Mouse (Mus musculus): ENCODE measurements around the gene Trim69. TPM values are rescaled to one million over a fixed set of nuclear protein-coding genes. Genes with fewer than 3 reads are reported as not detected.

The Trim69 gene
- polyA plus RNA-seq, 1 experiment from 2014 or later: 0.10 TPM

GRCm38 (mm10) chr2:122143111-122143510 lies 17.4 kb upstream of the Trim69 start:
- WGBS: 87% methylated on average over 3 of the region's 3 CpGs
- Histone ChIP-seq H3K4me1 (no peaks in the 10 kb centered on the region; the same call in 1 of the 2 replicates), H3K36me3 (no peaks in the 10 kb centered on the region), H3K4me2 (no peak overlapping the region), H3K9me3 (no peaks in the 10 kb centered on the region), H3K9ac (no peak overlapping the region), H3K4me3 (no peak overlapping the region), H3K27me3 (no peaks in the 10 kb centered on the region), H3K27ac (no peak overlapping the region)
- no peak for ATAC-seq (ENCODE audit: insufficient number of reproducible peaks, low FRiP score, low TSS enrichment, low read depth)

GRCm38 (mm10) chr2:122145756-122146155 lies 14.7 kb upstream of the Trim69 start:
- no peaks in the 10 kb centered on the region for H3K36me3 ChIP-seq
- peaks cover 6% of the 10 kb centered on the region; the same call in 1 of the 2 replicates for H3K4me1 ChIP-seq
- no peak overlapping the region for H3K4me3 ChIP-seq
- H3K27ac ChIP-seq: no peak overlapping the region
- H3K9me3 ChIP-seq: no peaks in the 10 kb centered on the region
- H3K4me2 ChIP-seq: no peak overlapping the region
- ATAC-seq (ENCODE audit: insufficient number of reproducible peaks, low FRiP score, low TSS enrichment, low read depth): no peak
- WGBS: 67% methylated on average over 4 of the region's 4 CpGs
- H3K9ac ChIP-seq: no peak overlapping the region
- H3K27me3 ChIP-seq: no peaks in the 10 kb centered on the region

GRCm38 (mm10) chr2:122146687-122147086 lies 13.8 kb upstream of the Trim69 start:
- no peak for ATAC-seq (ENCODE audit: insufficient number of reproducible peaks, low FRiP score, low TSS enrichment, low read depth)
- Histone ChIP-seq H3K4me2 (no peak overlapping the region), H3K27me3 (no peaks in the 10 kb centered on the region), H3K4me3 (peak overlapping the region; percentile 69; the same call in 1 of the 2 replicates), H3K4me1 (peaks cover 6% of the 10 kb centered on the region; the same call in 1 of the 2 replicates), H3K36me3 (0 out of 2 replicates have a peak, but pooled peaks cover 5% of the 10 kb centered on the region), H3K9ac (no peak overlapping the region), H3K27ac (no peak overlapping the region), H3K9me3 (no peaks in the 10 kb centered on the region)
- WGBS: 77% methylated on average over 6 of the region's 6 CpGs

GRCm38 (mm10) chr2:122147508-122148241 lies 12.8 kb upstream of the Trim69 start, which contains the start of gene B2m:
B2m (plus strand) TSS chr2:122147686.
- Histone ChIP-seq H3K4me2 (peak within 1 kb of the TSS; percentile 63), H3K9me3 (no peaks in the 10 kb centered on the region), H3K9ac (peak within 1 kb of the TSS; percentile 62), H3K4me1 (peaks cover 6% of the 10 kb centered on the region; the same call in 1 of the 2 replicates), H3K36me3 (0 out of 2 replicates have a peak, but pooled peaks cover 5% of the 10 kb centered on the region), H3K27me3 (no peaks in the 10 kb centered on the region), H3K27ac (peak within 1 kb of the TSS; percentile 86), H3K4me3 (peak within 1 kb of the TSS; percentile 69)
- under 1% methylated on average over 40 of the region's 40 CpGs for WGBS
- ATAC-seq (ENCODE audit: insufficient number of reproducible peaks, low FRiP score, low TSS enrichment, low read depth): peak; percentile 96

- H3K9ac ChIP-seq: peak overlapping the region; percentile 62
- ATAC-seq (ENCODE audit: insufficient number of reproducible peaks, low FRiP score, low TSS enrichment, low read depth): no peak
- 24% methylated on average over 18 of the region's 18 CpGs for WGBS
- H3K27me3 ChIP-seq: no peaks in the 10 kb centered on the region
- H3K36me3 ChIP-seq: 0 out of 2 replicates have a peak, but pooled peaks cover 5% of the 10 kb centered on the region
- peak overlapping the region; percentile 63 for H3K4me2 ChIP-seq
- H3K27ac ChIP-seq: peak overlapping the region; percentile 86
- peaks cover 6% of the 10 kb centered on the region; the same call in 1 of the 2 replicates for H3K4me1 ChIP-seq
- H3K9me3 ChIP-seq: no peaks in the 10 kb centered on the region
- H3K4me3 ChIP-seq: peak overlapping the region; percentile 69
Observed at GRCm38 (mm10) chr2:122148242-122148917, 12.1 kb upstream of the Trim69 start.

GRCm38 (mm10) chr2:122149316-122149715 lies 11.2 kb upstream of the Trim69 start:
- 92% methylated on average over 6 of the region's 6 CpGs for WGBS
- H3K4me3 ChIP-seq: peak overlapping the region; percentile 69; the same call in 1 of the 2 replicates
- H3K4me2 ChIP-seq: no peak overlapping the region
- H3K27ac ChIP-seq: no peak overlapping the region
- H3K9me3 ChIP-seq: no peaks in the 10 kb centered on the region
- ATAC-seq (ENCODE audit: insufficient number of reproducible peaks, low FRiP score, low TSS enrichment, low read depth): no peak
- no peaks in the 10 kb centered on the region for H3K27me3 ChIP-seq
- peaks cover 6% of the 10 kb centered on the region; the same call in 1 of the 2 replicates for H3K4me1 ChIP-seq
- no peak overlapping the region for H3K9ac ChIP-seq
- H3K36me3 ChIP-seq: 0 out of 2 replicates have a peak, but pooled peaks cover 5% of the 10 kb centered on the region

- Histone ChIP-seq H3K27ac (no peak overlapping the region), H3K9ac (no peak overlapping the region), H3K4me3 (no peak overlapping the region), H3K4me1 (peaks cover 6% of the 10 kb centered on the region; the same call in 1 of the 2 replicates), H3K27me3 (no peaks in the 10 kb centered on the region), H3K36me3 (0 out of 2 replicates have a peak, but pooled peaks cover 5% of the 10 kb centered on the region), H3K9me3 (no peaks in the 10 kb centered on the region), H3K4me2 (no peak overlapping the region)
- ATAC-seq (ENCODE audit: insufficient number of reproducible peaks, low FRiP score, low TSS enrichment, low read depth): no peak
- WGBS: 84% methylated on average over 3 of the region's 3 CpGs
Observed at GRCm38 (mm10) chr2:122149716-122150115, 10.8 kb upstream of the Trim69 start.

GRCm38 (mm10) chr2:122151221-122151620 lies 9.3 kb upstream of the Trim69 start:
- peaks cover 6% of the 10 kb centered on the region; the same call in 1 of the 2 replicates for H3K4me1 ChIP-seq
- no peak overlapping the region for H3K4me3 ChIP-seq
- H3K9ac ChIP-seq: no peak overlapping the region
- H3K9me3 ChIP-seq: no peaks in the 10 kb centered on the region
- H3K36me3 ChIP-seq: peaks cover 10% of the 10 kb centered on the region; the same call in 1 of the 2 replicates
- WGBS: 91% methylated on average over 1 of the region's 1 CpGs
- H3K4me2 ChIP-seq: no peak overlapping the region
- H3K27ac ChIP-seq: no peak overlapping the region
- no peak for ATAC-seq (ENCODE audit: insufficient number of reproducible peaks, low FRiP score, low TSS enrichment, low read depth)
- no peaks in the 10 kb centered on the region for H3K27me3 ChIP-seq

- Histone ChIP-seq H3K27ac (no peak overlapping the region), H3K4me2 (no peak overlapping the region), H3K36me3 (peaks cover 10% of the 10 kb centered on the region; the same call in 1 of the 2 replicates), H3K4me1 (0 out of 2 replicates have a peak, but pooled peaks cover 6% of the 10 kb centered on the region), H3K27me3 (no peaks in the 10 kb centered on the region), H3K9ac (no peak overlapping the region), H3K4me3 (no peak overlapping the region), H3K9me3 (no peaks in the 10 kb centered on the region)
- ATAC-seq (ENCODE audit: insufficient number of reproducible peaks, low FRiP score, low TSS enrichment, low read depth): no peak
- WGBS: 83% methylated on average over 3 of the region's 3 CpGs
Observed at GRCm38 (mm10) chr2:122152850-122153249, 7.7 kb upstream of the Trim69 start.

GRCm38 (mm10) chr2:122153681-122154365 lies 6.7 kb upstream of the Trim69 start:
- no peaks in the 10 kb centered on the region for H3K27me3 ChIP-seq
- no peak for ATAC-seq (ENCODE audit: insufficient number of reproducible peaks, low FRiP score, low TSS enrichment, low read depth)
- 84% methylated on average over 7 of the region's 7 CpGs for WGBS

GRCm38 (mm10) chr2:122154479-122154878 lies 6.0 kb upstream of the Trim69 start:
- Histone ChIP-seq H3K9ac (no peak overlapping the region), H3K9me3 (no peaks in the 10 kb centered on the region), H3K27me3 (no peaks in the 10 kb centered on the region), H3K27ac (no peak overlapping the region), H3K4me1 (no peaks in the 10 kb centered on the region), H3K4me3 (no peak overlapping the region), H3K4me2 (no peak overlapping the region), H3K36me3 (peaks cover 10% of the 10 kb centered on the region; the same call in 1 of the 2 replicates)
- ATAC-seq (ENCODE audit: insufficient number of reproducible peaks, low FRiP score, low TSS enrichment, low read depth): no peak
- WGBS: 93% methylated on average over 2 of the region's 2 CpGs

More at GRCm38 (mm10) chr2:122153681-122154365, 6.7 kb upstream of the Trim69 start:
- no peak overlapping the region for H3K27ac ChIP-seq
- H3K4me2 ChIP-seq: no peak overlapping the region
- no peaks in the 10 kb centered on the region for H3K9me3 ChIP-seq
- H3K9ac ChIP-seq: no peak overlapping the region
- no peak overlapping the region for H3K4me3 ChIP-seq
- H3K36me3 ChIP-seq: peaks cover 10% of the 10 kb centered on the region; the same call in 1 of the 2 replicates
- H3K4me1 ChIP-seq: 0 out of 2 replicates have a peak, but pooled peaks cover 5% of the 10 kb centered on the region

All from limb, embryonic 15.5 days (tissue).